Mouse (Mus musculus): ENCODE measurements at regions not wholly inside any gene's neighbourhood (a gene's known extent, or its start where the extent isn't known, plus 50 kb on each side); places are given as distances from the start of the nearest gene placed in this dataset.

- TF ChIP-seq CTCF (conservative IDR thresholded peaks at IDR 0.05; ENCODE audit: insufficient read depth, insufficient read length, low read depth, low read length), result no peak
- no peak for TF ChIP-seq POLR2A (IDR thresholded peaks at IDR 0.05; ENCODE audit: low read depth, low read length)
Measured at GRCm38 (mm10) chr13:32593611-32594010, 190.1 kb downstream of the Mylk4 start.

Data from kidney, adult 2 months (tissue).